Comparison of ENCODE assay signal across 8 mouse cellular contexts in the genomic region with DNA sequence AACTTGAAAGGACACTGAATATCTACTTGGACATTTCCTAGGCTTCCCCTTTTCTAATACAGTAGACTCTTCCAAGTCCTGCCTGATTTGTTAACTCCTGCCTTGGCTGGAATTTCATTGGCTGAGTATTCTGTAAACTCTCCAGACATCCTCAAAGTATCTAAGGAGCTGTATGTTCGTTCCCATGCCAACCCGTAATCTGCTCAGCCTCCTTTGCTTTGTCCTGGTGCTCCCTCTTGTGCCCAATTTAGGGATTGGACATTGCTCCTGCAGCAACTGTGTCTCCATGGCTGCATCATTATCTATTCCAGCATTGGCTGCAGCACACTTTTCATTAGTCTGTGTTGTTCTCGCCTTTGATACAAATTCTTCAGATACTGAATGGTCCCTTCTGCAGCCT. TPM values are rescaled to one million over a fixed set of nuclear protein-coding genes. Genes with fewer than 3 reads are reported as not detected.
DNase-seq lines count a peak whose midpoint lies in the region; ATAC-seq and TF ChIP-seq lines count a peak whose summit lies in the region.

No protein-coding gene starts in this region.

- H3K27ac ChIP-seq in thymus, adult 2 months (ENCODE audit: control insufficient read depth, insufficient read depth, low read length), result no peak overlapping the region
- no peak overlapping the region for H3K27ac ChIP-seq in kidney, adult 2 months (ENCODE audit: insufficient read depth, low read depth, low read length)
- no peak overlapping the region for H3K27ac ChIP-seq in limb, embryonic 10.5 days
- no peak overlapping the region for H3K27ac ChIP-seq in midbrain, embryonic 16.5 days (ENCODE audit: low read length)
- no peak overlapping the region for H3K27ac ChIP-seq in testis, adult 2 months (ENCODE audit: control insufficient read depth, insufficient read depth, low read depth, low read length)

- TF ChIP-seq CTCF in thymus, adult 2 months (IDR thresholded peaks at IDR 0.05; ENCODE audit: borderline replicate concordance, control insufficient read depth, extremely low read depth, insufficient read depth, low read length, poor library complexity), result no peak
- peak; percentile 83 for TF ChIP-seq CTCF in kidney, adult 2 months (conservative IDR thresholded peaks at IDR 0.05; ENCODE audit: insufficient read depth, insufficient read length, low read depth, low read length)
- TF ChIP-seq CTCF in testis, adult 2 months (IDR thresholded peaks at IDR 0.05; ENCODE audit: control insufficient read depth, insufficient read depth, insufficient replicate concordance, low read depth, low read length), result peak; percentile 53; the same call in 1 of the 2 replicates

- H3K9ac ChIP-seq in midbrain, embryonic 16.5 days (ENCODE audit: low read depth, low read length), result no peak overlapping the region

- no peaks in the 10 kb centered on the region for H3K9me3 ChIP-seq in limb, embryonic 10.5 days (replicated peaks)
- H3K9me3 ChIP-seq in midbrain, embryonic 16.5 days (replicated peaks; ENCODE audit: control insufficient read depth, low read length, poor library complexity, severe bottlenecking), result no peaks in the 10 kb centered on the region

- no peak for TF ChIP-seq POLR2A in thymus, adult 2 months (IDR thresholded peaks at IDR 0.05; ENCODE audit: control insufficient read depth, extremely low read depth, insufficient read depth, low read length, poor library complexity)
- no peak for TF ChIP-seq POLR2A in kidney, adult 2 months (IDR thresholded peaks at IDR 0.05; ENCODE audit: low read depth, low read length)
- no peak for TF ChIP-seq POLR2A in testis, adult 2 months (IDR thresholded peaks at IDR 0.05; ENCODE audit: control insufficient read depth, low read depth, low read length)

- peak; percentile 25 for DNase-seq in thymus, adult 2 months
- no peak for DNase-seq in thymus, adult 18-20 months
- peak; percentile 85 for DNase-seq in embryo, embryonic 10 days (ENCODE audit: low spot score)
- DNase-seq in kidney, adult 2 months, result peak; percentile 57
- DNase-seq in limb, embryonic 10.5 days (ENCODE audit: low spot score), result peak; percentile 51

- H3K4me3 ChIP-seq in thymus, adult 2 months (ENCODE audit: control insufficient read depth, insufficient read depth, low read length), result no peak overlapping the region
- H3K4me3 ChIP-seq in kidney, adult 2 months (ENCODE audit: insufficient read depth, low read depth, low read length), result no peak overlapping the region
- no peak overlapping the region for H3K4me3 ChIP-seq in limb, embryonic 10.5 days
- no peak overlapping the region for H3K4me3 ChIP-seq in midbrain, embryonic 16.5 days (ENCODE audit: low read depth, low read length)
- H3K4me3 ChIP-seq in testis, adult 2 months (ENCODE audit: control insufficient read depth, low read depth, low read length), result no peak overlapping the region

- peak; percentile 83 for ATAC-seq in granulocyte monocyte progenitor cell, adult 5-6 weeks (replicated peaks; ENCODE audit: poor library complexity, severe bottlenecking)
- peak; percentile 98 for ATAC-seq in midbrain, embryonic 16.5 days

- peaks cover 20% of the 10 kb centered on the region for H3K36me3 ChIP-seq in thymus, adult 2 months (ENCODE audit: control insufficient read depth, insufficient read depth, low read length)
- 0 out of 2 replicates have a peak, but pooled peaks cover 1% of the 10 kb centered on the region for H3K36me3 ChIP-seq in kidney, adult 2 months (ENCODE audit: control insufficient read depth, insufficient read depth, low read length)
- peaks cover 48% of the 10 kb centered on the region for H3K36me3 ChIP-seq in limb, embryonic 10.5 days
- H3K36me3 ChIP-seq in midbrain, embryonic 16.5 days (ENCODE audit: control insufficient read depth, insufficient read depth, low read length), result peaks cover 2% of the 10 kb centered on the region
- no peaks in the 10 kb centered on the region for H3K36me3 ChIP-seq in testis, adult 2 months (ENCODE audit: control insufficient read depth, insufficient read depth, low read length)

- WGBS in thymus, adult 2 months, result 90% methylated on average over 3 of the region's 3 CpGs
- 38% methylated on average over 3 of the region's 3 CpGs for WGBS in kidney, adult 2 months
- WGBS in limb, embryonic 10.5 days, result 47% methylated on average over 3 of the region's 3 CpGs
- WGBS in midbrain, embryonic 16.5 days, result 5% methylated on average over 3 of the region's 3 CpGs

- H3K4me2 ChIP-seq in midbrain, embryonic 16.5 days (ENCODE audit: low read length), result no peak overlapping the region; the same call in 1 of the 2 replicates

- no peaks in the 10 kb centered on the region for H3K4me1 ChIP-seq in thymus, adult 2 months (replicated peaks; ENCODE audit: control insufficient read depth, insufficient read depth, low read length)
- no peaks in the 10 kb centered on the region for H3K4me1 ChIP-seq in kidney, adult 2 months (ENCODE audit: control insufficient read depth, insufficient read depth, low read length)
- H3K4me1 ChIP-seq in limb, embryonic 10.5 days, result no peaks in the 10 kb centered on the region
- peaks cover 2% of the 10 kb centered on the region; the same call in 1 of the 2 replicates for H3K4me1 ChIP-seq in midbrain, embryonic 16.5 days (ENCODE audit: control insufficient read depth, insufficient read depth, low read length)
- no peaks in the 10 kb centered on the region for H3K4me1 ChIP-seq in testis, adult 2 months (ENCODE audit: control insufficient read depth, insufficient read depth, low read length)

- H3K27me3 ChIP-seq in thymus, adult 2 months (ENCODE audit: control insufficient read depth, insufficient read depth, low read length), result no peaks in the 10 kb centered on the region
- H3K27me3 ChIP-seq in kidney, adult 2 months (replicated peaks; ENCODE audit: control insufficient read depth, insufficient read depth, low read length), result no peaks in the 10 kb centered on the region
- H3K27me3 ChIP-seq in limb, embryonic 10.5 days (ENCODE audit: low read depth, poor library complexity, severe bottlenecking), result no peaks in the 10 kb centered on the region
- H3K27me3 ChIP-seq in midbrain, embryonic 16.5 days (ENCODE audit: control insufficient read depth, insufficient read depth, low read depth, low read length), result no peaks in the 10 kb centered on the region
- H3K27me3 ChIP-seq in testis, adult 2 months (ENCODE audit: control insufficient read depth, insufficient read depth, low read length), result no peaks in the 10 kb centered on the region

RNA-seq across cellular contexts. Expression of a gene that starts 42.7 kb away (rescaled TPM):
- polyA plus RNA-seq in thymus, adult 2 months (2012; rRNA removed), result 14.7 and 16.3 TPM in 2 replicates
- total RNA-seq in granulocyte monocyte progenitor cell, adult 5-6 weeks (2014; fragmentation: Nextera tagmentation), result 5.3 and 10.0 TPM in 2 replicates
- total RNA-seq in granulocyte monocyte progenitor cell, adult 5-6 weeks (2017), result 9.8 and 10.0 TPM in 2 replicates
- polyA plus RNA-seq in kidney, adult 2 months (2012; rRNA removed), result 4.9 and 6.2 TPM in 2 replicates
- 12.6 and 13.8 TPM in 2 replicates for polyA plus RNA-seq in limb, embryonic 10.5 days (2016; fragmentation: Nextera tagmentation; extraction: Ambion mirVana)
- polyA plus RNA-seq in midbrain, embryonic 16.5 days (2015; fragmentation: Nextera tagmentation; extraction: Ambion mirVana), result 12.9 and 13.8 TPM in 2 replicates
- 1.4 and 3.2 TPM in 2 replicates for polyA plus RNA-seq in testis, adult 2 months (2012; rRNA removed)

RNA-seq across cellular contexts. Expression of a gene that starts 45.7 kb away (rescaled TPM):
- 0.04 and 0.28 TPM in 2 replicates for polyA plus RNA-seq in thymus, adult 2 months (2012; rRNA removed)
- not detected in 2 replicates for total RNA-seq in granulocyte monocyte progenitor cell, adult 5-6 weeks (2014; fragmentation: Nextera tagmentation)
- total RNA-seq in granulocyte monocyte progenitor cell, adult 5-6 weeks (2017), result not detected in 2 replicates
- polyA plus RNA-seq in kidney, adult 2 months (2012; rRNA removed), result not detected in 2 replicates
- 0.18 and 0.26 TPM in 2 replicates for polyA plus RNA-seq in limb, embryonic 10.5 days (2016; fragmentation: Nextera tagmentation; extraction: Ambion mirVana)
- 0.10 and 0.21 TPM in 2 replicates for polyA plus RNA-seq in midbrain, embryonic 16.5 days (2015; fragmentation: Nextera tagmentation; extraction: Ambion mirVana)
- polyA plus RNA-seq in testis, adult 2 months (2012; rRNA removed), result 0.16 TPM in 1 of 2 replicates, not detected in the other

Comparison
In these comparisons a context has a peak if more than half of its experiments do, and no peak if none do; other contexts are left out.
1. DNase-seq: peak in thymus, adult 2 months (single experiment), embryo, embryonic 10 days (single experiment), kidney, adult 2 months (single experiment) and limb, embryonic 10.5 days (single experiment); none in thymus, adult 18-20 months (0 of 2).